Mouse (Mus musculus) forebrain, embryonic 14.5 days (tissue): ENCODE measurements at regions not wholly inside any gene's neighbourhood (a gene's known extent, or its start where the extent isn't known, plus 50 kb on each side); places are given as distances from the start of the nearest gene placed in this dataset.
"Not testable (repeated sequence)": the region's sequence is repeated elsewhere in the genome, so short reads cannot be mapped to it uniquely, and the experiment has no call there.

Experiments used
- ATAC-seq: fragments of 200-750 bp; cut with Nextera tagmentation; 2 replicates; pipeline ENCODE4 v1.8.0; 2017; ENCODE audit warnings: mild to moderate bottlenecking, moderate library complexity
- DNase-seq: peaks from one replicate; pipeline ENCODE4 v3.0.0-alpha.2; 2015; ENCODE audit warnings: low spot score
- H3K27ac ChIP-seq: fragments of 300-500 bp; sonication (generic); 2 replicates; pipeline ENCODE4 v1.5.1; 2014; ENCODE audit warnings: low read depth, mild to moderate bottlenecking, control low read depth, low read length, moderate library complexity
- H3K27me3 ChIP-seq: fragments of 300-500 bp; sonication (generic); replicated peaks from 2 replicates; pipeline ENCODE4 v1.6.1; 2014; ENCODE audit warnings: low read length, control low read depth, mixed read lengths; ENCODE audit not compliant: control insufficient read depth, insufficient read depth
- H3K36me3 ChIP-seq: fragments of 300-500 bp; sonication (generic); 2 replicates; pipeline ENCODE4 v1.6.1; 2014; ENCODE audit warnings: low read length, control low read depth; ENCODE audit not compliant: control insufficient read depth, insufficient read depth
- H3K4me1 ChIP-seq: fragments of 300-500 bp; sonication (generic); 2 replicates; pipeline ENCODE4 v1.6.1; 2014; ENCODE audit warnings: antibody characterized with exemption, low read length, control low read depth; ENCODE audit not compliant: control insufficient read depth, insufficient read depth
- H3K4me2 ChIP-seq: fragments of 300-500 bp; sonication (generic); 2 replicates; pipeline ENCODE4 v1.6.1; 2014; ENCODE audit warnings: mild to moderate bottlenecking, control low read depth, low read length
- H3K4me3 ChIP-seq: fragments of 300-500 bp; sonication (generic); 2 replicates; pipeline ENCODE4 v1.5.1; 2014; ENCODE audit warnings: low read depth, low read length, control low read depth
- H3K9ac ChIP-seq: fragments of 300-500 bp; sonication (generic); 2 replicates; pipeline ENCODE4 v1.6.1; 2014; ENCODE audit warnings: mild to moderate bottlenecking, low read length, control low read depth, moderate library complexity
- H3K9me3 ChIP-seq: fragments of 300-500 bp; sonication (generic); replicated peaks from 2 replicates; pipeline ENCODE4 v1.6.1; 2016; ENCODE audit warnings: low read length, control low read depth, mixed read lengths; ENCODE audit not compliant: control insufficient read depth
- WGBS: fragments of 180-500 bp; shearing (Covaris S2); extraction: QIAGEN DNeasy Blood & Tissue Kit; methylation state at CpG from one replicate; pipeline ENCODE4 v1.1.7; 2014; 5-methylcytosine and 5-hydroxymethylcytosine counted together

- H3K4me3 ChIP-seq, result no peak overlapping the region
- ATAC-seq, result no peak
- H3K4me2 ChIP-seq, result no peak overlapping the region
- H3K9ac ChIP-seq, result no peak overlapping the region
- no peak for DNase-seq
- H3K27me3 ChIP-seq, result no peaks in the 10 kb centered on the region
- WGBS, result 68% methylated on average over 6 of the region's 6 CpGs
- no peaks in the 10 kb centered on the region for H3K9me3 ChIP-seq
- H3K4me1 ChIP-seq, result no peaks in the 10 kb centered on the region
- no peak overlapping the region for H3K27ac ChIP-seq
- H3K36me3 ChIP-seq, result no peaks in the 10 kb centered on the region
Observed at GRCm38 (mm10) chr13:97358261-97358660, 117.4 kb downstream of the Enc1 start.

DNA sequence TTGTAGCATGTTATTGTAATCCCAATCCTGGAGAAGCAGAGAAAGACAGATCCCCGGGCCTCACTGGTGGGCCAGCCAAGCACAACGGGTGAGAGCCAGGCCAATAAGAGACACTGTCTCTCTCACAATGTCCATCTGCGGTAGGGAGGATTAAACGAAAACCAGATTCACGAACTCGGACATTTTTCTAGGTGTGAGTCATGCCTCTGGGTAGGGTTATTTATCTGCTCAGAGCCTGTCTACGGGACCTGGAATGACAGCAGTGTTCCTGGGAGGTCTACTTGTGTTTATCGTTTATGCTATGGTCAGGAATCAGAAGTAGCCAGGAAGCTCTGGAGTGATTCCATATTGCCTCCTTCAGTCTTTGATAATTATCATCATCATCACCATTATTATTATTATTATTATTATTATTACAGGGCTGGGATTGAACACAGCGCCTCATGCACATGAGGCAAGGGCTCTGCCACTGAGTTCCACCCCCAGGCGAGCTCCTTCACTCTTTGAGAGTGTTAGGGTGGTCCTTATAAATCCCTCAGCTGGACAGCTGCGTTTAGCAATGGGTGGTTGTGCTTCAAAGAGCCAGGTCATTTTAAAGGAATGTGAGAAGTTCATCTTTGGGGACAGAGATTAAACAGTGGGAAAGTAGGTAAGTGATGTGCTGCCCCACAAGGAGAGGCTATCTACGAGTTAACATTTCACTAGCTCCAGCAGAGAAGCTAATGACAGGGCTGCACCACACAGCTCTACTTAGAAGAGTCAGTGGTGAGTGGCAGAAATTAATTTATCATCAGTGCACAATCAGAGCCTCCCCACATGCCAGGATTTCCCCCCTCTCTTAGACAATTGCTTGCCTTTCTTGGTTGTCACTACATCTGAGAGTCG is 116.3 kb downstream of the Enc1 start:
- WGBS, result 76% methylated on average over 13 of the region's 13 CpGs
- DNase-seq, result peak; percentile 16

GRCm38 (mm10) chr13:97355411-97355810 is 114.5 kb downstream of the Enc1 start:
- 96% methylated on average over 6 of the region's 6 CpGs for WGBS
- H3K36me3 ChIP-seq, H3K27ac ChIP-seq, H3K9me3 ChIP-seq, ATAC-seq, H3K9ac ChIP-seq, H3K27me3 ChIP-seq, DNase-seq, H3K4me1 ChIP-seq, H3K4me3 ChIP-seq, H3K4me2 ChIP-seq: not testable (repeated sequence)

More for the DNA sequence above, 116.3 kb downstream of the Enc1 start:
- Histone ChIP-seq H3K4me3 (no peak overlapping the region), H3K4me1 (no peaks in the 10 kb centered on the region), H3K4me2 (no peak overlapping the region), H3K27ac (no peak overlapping the region), H3K9me3 (no peaks in the 10 kb centered on the region), H3K27me3 (no peaks in the 10 kb centered on the region), H3K36me3 (no peaks in the 10 kb centered on the region), H3K9ac (no peak overlapping the region)
- no peak; the same call in 1 of the 2 replicates for ATAC-seq

DNA sequence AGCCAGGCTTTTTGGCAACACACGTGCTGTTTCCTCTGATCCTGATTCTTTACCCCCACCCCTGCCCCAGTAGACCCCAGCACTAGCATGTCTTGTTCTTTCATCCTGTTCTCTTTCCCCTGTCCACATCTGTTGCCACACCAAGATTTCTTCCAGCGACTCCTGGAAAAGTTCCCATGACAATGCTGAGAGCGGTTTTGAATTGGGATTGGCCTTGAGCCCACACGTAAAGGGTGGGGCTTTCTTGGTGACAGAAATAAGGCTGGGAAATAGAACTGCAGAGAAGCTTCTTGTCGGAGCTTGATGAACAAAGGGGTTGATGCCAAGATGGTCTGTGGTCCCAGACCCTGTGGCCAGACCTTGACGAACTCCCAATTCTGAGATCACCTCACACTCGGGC is 106.8 kb downstream of the Enc1 start:
- DNase-seq (peak; percentile 8), ATAC-seq (no peak)
- WGBS, result 84% methylated on average over 7 of the region's 7 CpGs
- Histone ChIP-seq H3K4me3 (no peak overlapping the region), H3K4me2 (no peak overlapping the region), H3K9me3 (no peaks in the 10 kb centered on the region), H3K27ac (no peak overlapping the region), H3K27me3 (no peaks in the 10 kb centered on the region), H3K36me3 (no peaks in the 10 kb centered on the region), H3K4me1 (no peaks in the 10 kb centered on the region), H3K9ac (no peak overlapping the region)

GRCm38 (mm10) chr13:97341218-97341889 is 100.4 kb downstream of the Enc1 start:
- 71% methylated on average over 7 of the region's 7 CpGs for WGBS
- no peak for ATAC-seq
- peaks cover 13% of the 10 kb centered on the region for H3K4me1 ChIP-seq
- no peak overlapping the region for H3K4me2 ChIP-seq
- no peak overlapping the region for H3K4me3 ChIP-seq
- H3K36me3 ChIP-seq, result no peaks in the 10 kb centered on the region
- peak; percentile 12 for DNase-seq
- no peaks in the 10 kb centered on the region for H3K9me3 ChIP-seq
- H3K27ac ChIP-seq, result no peak overlapping the region
- no peaks in the 10 kb centered on the region for H3K27me3 ChIP-seq
- H3K9ac ChIP-seq, result no peak overlapping the region

GRCm38 (mm10) chr13:97337954-97338353 is 97.0 kb downstream of the Enc1 start:
- peaks cover 16% of the 10 kb centered on the region for H3K4me1 ChIP-seq
- no peak overlapping the region for H3K4me3 ChIP-seq
- peak overlapping the region; percentile 26; the same call in 1 of the 2 replicates for H3K9ac ChIP-seq
- no peaks in the 10 kb centered on the region for H3K27me3 ChIP-seq
- H3K9me3 ChIP-seq, result no peaks in the 10 kb centered on the region
- H3K27ac ChIP-seq, result peak overlapping the region; percentile 46; the same call in 1 of the 2 replicates
- DNase-seq (peak; percentile 82), ATAC-seq (peak; percentile 80)
- no peak overlapping the region for H3K4me2 ChIP-seq
- H3K36me3 ChIP-seq, result no peaks in the 10 kb centered on the region
- WGBS, result 4% methylated on average over 3 of the region's 3 CpGs

DNA sequence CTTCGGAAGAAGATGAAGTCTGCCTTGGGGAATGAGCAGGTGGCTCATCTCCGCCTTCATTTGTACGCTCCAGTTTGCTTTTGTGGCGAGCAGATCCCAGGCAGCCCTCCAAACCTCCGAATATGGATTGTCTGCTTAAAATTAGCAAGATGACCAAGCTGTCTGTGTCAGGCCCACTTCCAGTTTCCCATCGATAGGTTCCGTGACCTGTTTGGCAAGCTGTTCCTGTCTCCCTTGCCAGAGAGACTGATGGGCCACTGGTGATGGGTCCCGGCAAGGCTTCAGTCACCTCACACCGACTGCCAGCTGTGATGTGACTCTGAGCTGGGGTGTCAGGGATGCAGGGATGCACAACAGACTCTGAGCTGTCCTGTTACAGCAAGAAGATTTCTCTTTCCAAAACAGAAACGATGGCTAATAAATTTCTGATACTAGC is 96.4 kb downstream of the Enc1 start:
- Histone ChIP-seq H3K27ac (peak overlapping the region; percentile 58; the same call in 1 of the 2 replicates), H3K4me1 (peaks cover 16% of the 10 kb centered on the region), H3K36me3 (no peaks in the 10 kb centered on the region), H3K4me2 (no peak overlapping the region), H3K9me3 (no peaks in the 10 kb centered on the region), H3K9ac (no peak overlapping the region), H3K27me3 (no peaks in the 10 kb centered on the region), H3K4me3 (no peak overlapping the region)
- WGBS, result 48% methylated on average over 10 of the region's 10 CpGs
- DNase-seq (peak; percentile 53), ATAC-seq (peak; percentile 43; the same call in 1 of the 2 replicates)

- DNase-seq, result peak; percentile 14
- no peaks in the 10 kb centered on the region for H3K9me3 ChIP-seq
- H3K4me1 ChIP-seq, result peaks cover 16% of the 10 kb centered on the region
- no peak overlapping the region for H3K4me2 ChIP-seq
- no peak overlapping the region for H3K27ac ChIP-seq
- H3K4me3 ChIP-seq, result no peak overlapping the region
- no peaks in the 10 kb centered on the region for H3K36me3 ChIP-seq
- no peaks in the 10 kb centered on the region for H3K27me3 ChIP-seq
- no peak overlapping the region for H3K9ac ChIP-seq
- WGBS, result 6% methylated on average over 10 of the region's 10 CpGs
- ATAC-seq, result no peak
Observed at GRCm38 (mm10) chr13:97333801-97334534, 93.1 kb downstream of the Enc1 start.
